Mouse (Mus musculus) v-Abl transformed pro-B cells (cell line): ENCODE data around the gene Erbb2.

ENCODE experiments used
- in situ Hi-C, 2 experiments: fragments of 400-800 bp; cut with MboI; formaldehyde crosslinking; loops; one replicate each; pipeline ENCODE4 v1.15.1; 2025; ENCODE audit not compliant: unreplicated experiment in 2 of 2

Gene Erbb2

GRCm38 (mm10) chr11:98475630-98476433 is 63.6 kb downstream of the Erbb2 start:
- in situ Hi-C loops, result no loop called here

DNA sequence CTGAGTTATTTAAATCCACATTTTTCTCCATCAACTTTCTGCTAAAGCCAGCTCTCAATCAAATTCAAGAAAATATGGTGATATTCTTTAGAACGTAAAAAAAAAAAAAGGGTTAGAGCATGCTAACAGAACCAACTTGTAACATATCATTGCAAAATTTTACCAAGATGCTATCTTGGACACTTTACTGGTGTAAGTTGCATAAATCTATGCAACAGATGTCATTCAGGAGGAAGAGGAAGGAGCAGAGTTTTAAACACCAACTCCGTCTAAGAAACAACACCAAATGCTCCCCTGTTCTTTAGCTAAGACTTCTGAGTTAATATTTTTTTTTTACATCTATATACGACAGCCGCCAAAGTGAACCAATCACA is 64.2 kb downstream of the Erbb2 start:
- in situ Hi-C loops, result no loop called here

- in situ Hi-C loops, result no loop called here
Observed at GRCm38 (mm10) chr11:98477011-98477701, 64.9 kb downstream of the Erbb2 start.

DNA sequence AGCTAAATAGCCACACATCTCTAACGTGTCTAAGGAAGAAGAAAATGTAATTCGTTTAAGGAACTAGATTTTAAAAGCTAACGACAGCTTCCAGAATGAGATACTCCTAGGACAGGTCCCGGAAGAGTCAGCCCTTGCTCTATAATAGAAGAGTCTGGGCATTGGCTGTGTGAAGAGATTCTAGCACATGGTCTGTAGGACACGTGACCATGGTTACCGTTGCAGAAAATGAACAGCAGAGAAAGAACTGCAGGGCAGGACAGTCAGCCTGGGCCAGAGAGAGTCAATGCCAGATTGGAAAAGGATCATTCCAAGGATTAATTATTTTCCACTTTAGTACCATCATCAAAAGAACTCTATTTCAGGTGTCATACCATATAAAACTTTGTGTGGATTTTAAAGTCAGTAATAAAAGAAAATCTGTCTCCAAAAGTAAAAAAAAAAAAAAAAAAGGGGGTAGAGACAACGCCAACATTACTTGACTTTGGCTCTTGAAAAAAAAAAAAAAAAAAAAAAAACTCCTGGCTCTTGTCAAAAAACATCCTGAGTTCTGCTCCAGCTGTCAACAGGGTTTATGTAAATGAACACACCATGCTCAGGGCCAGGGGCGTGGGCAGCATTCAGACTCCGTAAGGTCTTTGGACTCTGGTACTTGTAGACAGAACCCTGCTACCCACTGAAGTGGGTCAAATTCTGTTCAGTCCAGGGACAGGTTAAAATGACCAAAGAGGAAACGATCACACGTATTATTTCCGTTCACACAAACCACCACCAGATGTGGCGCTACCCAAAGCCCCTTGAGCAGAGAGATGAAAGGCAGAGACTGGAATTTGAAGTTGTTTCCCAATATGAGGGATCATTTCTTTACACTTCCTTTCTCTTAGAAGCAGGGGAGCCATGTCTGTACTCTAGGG is 67.0 kb downstream of the Erbb2 start:
- in situ Hi-C loops, result no loop called here

GRCm38 (mm10) chr11:98479940-98480497 is 67.7 kb downstream of the Erbb2 start:
- in situ Hi-C loops, result no loop called here

- in situ Hi-C loops, result no loop called here
Observed at GRCm38 (mm10) chr11:98481231-98481630, 69.0 kb downstream of the Erbb2 start.

GRCm38 (mm10) chr11:98482067-98482466 is 69.8 kb downstream of the Erbb2 start:
- in situ Hi-C loops, result no loop called here

GRCm38 (mm10) chr11:98485749-98486148 is 73.5 kb downstream of the Erbb2 start:
- in situ Hi-C loops, result no loop called here
